8 mouse cellular contexts compared by ENCODE assay signal in genomic region chr14:68735756-68736155, GRCm38 (mm10).
A peak's percentile ranks its signal among the peaks of the same experiment; 100 is the strongest.
DNase-seq lines count a peak whose midpoint lies in the region; ATAC-seq and TF ChIP-seq lines count a peak whose summit lies in the region.
"Not testable (repeated sequence)": the region's sequence is repeated elsewhere in the genome, so short reads cannot be mapped to it uniquely, and the experiment has no call there.

No protein-coding gene starts in this region.

- TF ChIP-seq CTCF in CH12.LX (conservative IDR thresholded peaks at IDR 0.05 in 1 of 2, IDR thresholded peaks at IDR 0.05 in 1 of 2; ENCODE audit: low read depth in 2 of 2, low read length in 2 of 2), result peak; percentile 52 to 81; a peak in 3 of 4 replicates
- peak; percentile 75 for TF ChIP-seq CTCF in heart, adult 2 months (IDR thresholded peaks at IDR 0.05)

- not testable (repeated sequence) for ATAC-seq in embryonic facial prominence, embryonic 11.5 days (replicated peaks; ENCODE audit: insufficient number of reproducible peaks, low FRiP score, low TSS enrichment, low read depth); limb, embryonic 14.5 days (ENCODE audit: low FRiP score, low read depth)

- DNase-seq in CH12.LX (ENCODE audit: extremely low read depth), result peak; percentile 74
- peak; percentile 72 for DNase-seq in brain, embryonic 18.5 days (ENCODE audit: low read depth, low spot score)
- DNase-seq in embryonic facial prominence, embryonic 11.5 days (ENCODE audit: low spot score), result peak; percentile 86
- DNase-seq in heart, adult 2 months, result peak; percentile 43 to 63
- DNase-seq in kidney, postnatal 25 days, result peak; percentile 68 to 74
- DNase-seq in limb, embryonic 14.5 days (ENCODE audit: low spot score), result peak; percentile 85
- DNase-seq in ovary, adult 18-20 months (ENCODE audit: low spot score), result peak; percentile 51
- peak; percentile 27 for DNase-seq in testis, postnatal 14 days (ENCODE audit: low spot score)

- intact Hi-C loops in heart, adult 2 months (cut with DNase I), result loop anchor here (1.0 to 2.0 kb wide), 3 partner anchors 231 to 411 kb away; no protein-coding TSS in a partner anchor

- H3K4me2 ChIP-seq in CH12.LX (ENCODE audit: insufficient read depth, low read depth, poor library complexity, severe bottlenecking); embryonic facial prominence, embryonic 11.5 days (ENCODE audit: low read depth, low read length); limb, embryonic 14.5 days (replicated peaks; ENCODE audit: low read depth, low read length, severe bottlenecking): not testable (repeated sequence)

- in situ Hi-C loops in CH12.LX (cut with MboI; ENCODE audit: low pct_ligation_motif_present, low pct_unique_long_range_greater_than_20kb, low sequenced_read_pairs), result loop anchor here (10.0 kb wide), 1 partner anchor 309 kb away; no protein-coding TSS in a partner anchor

- not testable (repeated sequence) for H3K27ac ChIP-seq in CH12.LX (ENCODE audit: insufficient read depth, low read depth); embryonic facial prominence, embryonic 11.5 days (replicated peaks; ENCODE audit: low read depth, low read length); heart, adult 2 months; limb, embryonic 14.5 days (replicated peaks; ENCODE audit: low read depth, low read length)

- TF ChIP-seq RAD21 in CH12.LX (IDR thresholded peaks at IDR 0.05; ENCODE audit: low read depth, low read length), result peak; percentile 85

- H3K4me1 ChIP-seq in CH12.LX (ENCODE audit: control insufficient read depth in 1 of 2, insufficient read depth in 2 of 2); embryonic facial prominence, embryonic 11.5 days (ENCODE audit: control insufficient read depth, insufficient read depth, low read length); heart, adult 2 months (ENCODE audit: control insufficient read depth, insufficient read depth, low read length); limb, embryonic 14.5 days (ENCODE audit: control insufficient read depth, insufficient read depth, low read length): not testable (repeated sequence)

- not testable (repeated sequence) for TF ChIP-seq POLR2A in CH12.LX (IDR thresholded peaks at IDR 0.05; ENCODE audit: low read depth, low read length); heart, adult 2 months (IDR thresholded peaks at IDR 0.05; ENCODE audit: insufficient read depth, low read depth, low read length); limb, embryonic 14.5 days (IDR thresholded peaks at IDR 0.05; ENCODE audit: borderline replicate concordance, extremely low read depth, insufficient read depth, insufficient read length)

- not testable (repeated sequence) for H3K4me3 ChIP-seq in CH12.LX (replicated peaks in 1 of 3; ENCODE audit: low read depth in 2 of 3, low read length in 2 of 3, poor library complexity in 1 of 3); embryonic facial prominence, embryonic 11.5 days (ENCODE audit: low read depth, low read length); heart, adult 2 months; limb, embryonic 14.5 days (replicated peaks; ENCODE audit: low read length)

- not testable (repeated sequence) for H3K36me3 ChIP-seq in CH12.LX (replicated peaks in 1 of 2; ENCODE audit: control insufficient read depth in 1 of 2, insufficient read depth in 1 of 2, low read length in 1 of 2); embryonic facial prominence, embryonic 11.5 days (replicated peaks; ENCODE audit: control insufficient read depth, insufficient read depth, low read depth, low read length); heart, adult 2 months (ENCODE audit: control insufficient read depth, insufficient read depth, low read length); limb, embryonic 14.5 days (ENCODE audit: control insufficient read depth, insufficient read depth, low read length)

- H3K9me3 ChIP-seq in CH12.LX (replicated peaks; ENCODE audit: low read length); embryonic facial prominence, embryonic 11.5 days (replicated peaks; ENCODE audit: control insufficient read depth, low read length); limb, embryonic 14.5 days (ENCODE audit: control insufficient read depth, low read length): not testable (repeated sequence)

- H3K27me3 ChIP-seq in CH12.LX (replicated peaks); embryonic facial prominence, embryonic 11.5 days (ENCODE audit: control insufficient read depth, insufficient read depth, low read length); heart, adult 2 months (ENCODE audit: control insufficient read depth, insufficient read depth, low read length); limb, embryonic 14.5 days (ENCODE audit: control insufficient read depth, insufficient read depth, low read length): not testable (repeated sequence)

- H3K9ac ChIP-seq in CH12.LX (ENCODE audit: insufficient read depth, low read depth); embryonic facial prominence, embryonic 11.5 days (replicated peaks; ENCODE audit: low read length); heart, adult 2 months (ENCODE audit: low read depth, low read length); limb, embryonic 14.5 days (ENCODE audit: low read depth, low read length, severe bottlenecking): not testable (repeated sequence)

- not testable (repeated sequence) for H3K79me2 ChIP-seq in CH12.LX (replicated peaks; ENCODE audit: control insufficient read depth, extremely low read depth, insufficient read depth, poor library complexity, severe bottlenecking); heart, adult 2 months (replicated peaks; ENCODE audit: control insufficient read depth, insufficient read depth, low read length)

- TF ChIP-seq EP300 in CH12.LX (IDR thresholded peaks at IDR 0.05; ENCODE audit: low read length); heart, adult 2 months (IDR thresholded peaks at IDR 0.05; ENCODE audit: insufficient read depth, low read depth, low read length): not testable (repeated sequence)

- WGBS in embryonic facial prominence, embryonic 11.5 days, result 63% methylated on average over 2 of the region's 2 CpGs
- WGBS in heart, adult 2 months, result 9% methylated on average over 2 of the region's 2 CpGs
- 51% methylated on average over 2 of the region's 2 CpGs for WGBS in limb, embryonic 14.5 days

- dilution Hi-C loops in CH12.LX (cut with MboI; ENCODE audit: extremely low pct_ligation_motif_present, extremely low pct_unique_long_range_greater_than_20kb, low sequenced_read_pairs), result not testable (repeated sequence)

TF ChIP-seq in CH12.LX, 34 proteins besides CTCF, POLR2A, EP300 and RAD21:
- TF ChIP-seq SMC3 (IDR thresholded peaks at IDR 0.05; ENCODE audit: low read depth, low read length) (peak; percentile 75), ZC3H11A (IDR thresholded peaks at IDR 0.05; ENCODE audit: low read depth, low read length) (peak; percentile 70)

Comparison
In these comparisons a context has a peak if more than half of its experiments do, and no peak if none do; other contexts are left out.
1. DNase-seq: peak in every context shown above with its lines; median percentile 86 in embryonic facial prominence, embryonic 11.5 days; 85 in limb, embryonic 14.5 days; 74 in CH12.LX; 72 in brain, embryonic 18.5 days; 71 in kidney, postnatal 25 days; 53 in heart, adult 2 months; 51 in ovary, adult 18-20 months; 27 in testis, postnatal 14 days.